Mouse (Mus musculus): ENCODE results near the gene Acsl6.
"Not testable (repeated sequence)": the region's sequence is repeated elsewhere in the genome, so short reads cannot be mapped to it uniquely, and the experiment has no call there.

The Acsl6 gene

DNA sequence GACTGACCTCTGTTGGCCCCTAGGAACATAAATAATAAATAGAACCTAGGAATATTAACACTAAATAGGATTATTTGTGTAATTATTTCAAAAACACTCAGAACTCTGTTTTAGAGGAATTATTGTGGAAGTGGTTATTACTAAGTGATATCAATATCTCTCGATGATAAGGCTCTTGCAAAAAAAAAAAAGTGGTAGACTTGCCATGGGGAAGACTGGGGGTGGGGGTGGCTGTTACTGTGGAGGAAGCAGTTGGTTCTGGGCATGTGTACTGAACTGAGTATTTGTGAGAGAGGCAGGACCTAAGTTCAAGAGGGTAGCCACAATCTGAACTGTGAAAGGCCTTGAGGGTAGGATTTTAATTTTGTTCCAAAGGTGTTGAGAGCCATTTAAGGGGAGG lies 93.1 kb downstream of the Acsl6 start:
- no peak for DNase-seq

GRCm38 (mm10) chr11:54398058-54398457 lies 94.5 kb downstream of the Acsl6 start:
- no peak for DNase-seq

DNA sequence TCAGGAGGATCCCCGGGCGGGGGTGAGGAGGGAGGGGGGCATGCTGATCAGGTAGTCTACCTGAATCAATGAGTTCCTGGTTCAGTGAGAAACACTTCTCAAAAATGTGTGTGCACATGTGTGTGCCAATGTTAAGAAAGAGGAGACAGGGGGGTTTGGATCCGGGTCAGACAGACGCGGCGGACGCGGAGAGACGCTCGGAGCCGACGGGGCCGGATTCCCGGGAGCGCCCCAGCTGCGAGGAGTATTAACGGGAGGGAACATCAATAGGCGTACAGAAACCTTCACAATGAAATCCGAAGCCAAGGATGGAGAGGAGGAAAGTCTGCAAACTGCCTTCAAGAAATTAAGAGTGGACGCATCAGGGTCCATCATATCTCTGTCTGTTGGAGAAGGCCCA lies 97.2 kb downstream of the Acsl6 start:
- DNase-seq = not testable (repeated sequence)

DNA sequence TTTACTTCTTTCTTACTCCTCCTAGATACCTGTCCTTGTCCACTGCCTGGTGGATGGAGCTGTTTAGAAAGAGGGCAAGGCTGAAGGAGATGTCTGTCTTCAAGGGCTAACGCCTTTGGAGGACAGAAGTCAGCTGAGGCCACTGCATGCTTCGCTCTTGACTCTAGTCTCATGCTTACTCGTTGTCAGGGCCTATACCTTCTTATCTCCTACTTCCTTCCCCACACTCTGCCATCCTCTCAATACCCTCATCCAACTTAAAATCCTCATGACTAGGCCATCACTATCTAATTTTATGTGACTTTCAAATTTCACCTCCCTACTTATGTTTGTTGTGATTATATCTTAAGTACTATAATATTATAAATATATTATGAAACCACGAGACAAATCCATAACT lies 101.3 kb downstream of the Acsl6 start:
- DNase-seq = no peak

DNA sequence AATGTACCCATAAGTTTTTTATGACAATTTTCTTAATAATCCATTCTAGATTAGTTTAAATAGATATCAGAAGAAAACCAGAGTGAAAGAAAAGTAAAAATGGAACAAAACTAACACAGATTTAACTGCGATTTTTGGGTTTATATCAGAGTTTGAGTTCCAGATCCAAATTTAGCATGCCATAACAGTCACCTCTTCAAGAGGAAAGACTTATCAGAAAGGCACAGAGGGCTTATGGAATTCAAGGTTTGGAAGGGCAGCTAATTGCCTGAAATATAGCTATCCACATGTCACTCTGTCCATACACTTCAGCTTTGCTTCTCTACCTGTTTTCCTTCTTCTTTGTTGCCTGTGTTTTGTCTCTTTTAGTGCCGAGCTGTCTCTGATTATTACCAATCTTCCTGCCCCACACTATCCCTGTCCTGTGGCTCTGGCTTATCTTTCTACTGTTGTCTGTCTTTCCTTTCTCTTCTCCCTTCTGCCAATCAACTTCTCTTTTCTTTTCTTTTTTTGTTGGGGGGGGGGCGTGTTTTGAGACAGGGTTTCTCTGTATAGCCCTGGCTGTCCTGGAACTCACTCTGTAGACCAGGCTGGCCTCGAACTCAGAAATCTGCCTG lies 103.4 kb downstream of the Acsl6 start:
- no peak for DNase-seq

DNA sequence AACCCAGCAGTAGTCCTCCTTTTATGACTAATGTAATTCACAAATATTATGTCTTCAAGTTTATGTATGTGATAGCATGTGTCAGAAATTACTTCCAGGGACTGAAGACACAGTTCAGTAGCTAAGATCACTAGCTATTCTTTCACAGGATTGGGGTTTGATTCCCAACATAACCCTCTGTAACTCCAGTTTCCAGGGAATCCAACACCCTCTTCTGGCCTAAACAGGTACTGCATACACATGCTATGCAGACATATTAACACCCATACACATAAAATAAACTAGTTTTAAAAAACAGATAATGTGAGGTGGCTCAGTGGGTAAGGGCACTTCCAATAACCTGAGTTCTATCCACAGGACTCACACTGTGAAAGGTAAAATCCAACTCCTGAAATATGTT lies 107.0 kb downstream of the Acsl6 start:
- DNase-seq = no peak

DNA sequence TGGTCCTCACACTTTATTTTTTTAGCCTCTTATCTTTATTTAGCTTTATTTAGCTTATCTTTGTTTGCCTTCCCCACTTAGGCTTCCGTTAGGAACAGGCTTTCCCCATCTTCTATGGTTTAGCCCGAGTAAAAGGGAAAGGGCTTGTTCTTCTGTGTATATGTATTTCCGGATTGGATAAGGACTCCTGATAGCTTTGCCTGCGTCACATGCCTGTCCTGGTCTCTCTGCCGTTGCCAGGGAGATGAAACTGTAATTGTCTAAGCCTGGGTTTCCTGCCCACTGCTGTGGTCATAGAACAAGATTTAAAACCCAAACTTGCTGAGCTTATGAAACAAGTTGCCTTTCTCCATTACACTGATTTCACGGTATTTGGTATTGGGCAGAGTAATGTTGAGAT lies 109.4 kb downstream of the Acsl6 start:
- DNase-seq = peak; percentile 65

All from lung, postnatal 36 days (tissue).